Mouse (Mus musculus) hindlimb bud, embryonic 11.5 days (tissue): ENCODE data around the gene Nphs2.

Experiments
- DNase-seq: peaks from one replicate; pipeline ENCODE4 v3.0.0-alpha.2; 2012; ENCODE audit warnings: low read depth, low spot score; ENCODE audit errors: extremely low spot score

Nphs2 gene

DNA sequence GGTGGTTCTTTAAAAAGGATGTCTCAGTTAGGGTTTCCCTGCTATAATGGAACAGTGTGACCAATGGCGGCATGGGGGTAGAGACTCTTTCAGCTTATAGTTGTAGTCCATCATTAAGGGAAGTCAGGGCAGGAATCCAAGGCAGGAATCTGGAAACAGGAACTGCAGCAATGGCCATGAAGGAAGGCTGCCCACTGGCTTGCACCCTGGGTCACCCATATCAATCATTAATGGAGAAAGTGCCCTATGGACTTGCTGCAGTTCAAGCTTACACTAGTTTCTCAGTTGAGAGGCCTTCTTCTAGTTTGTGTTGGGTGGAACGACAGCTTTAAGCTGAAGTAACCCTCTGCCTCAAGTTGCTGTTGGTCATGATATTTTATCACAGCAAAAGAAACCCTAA lies 41.9 kb downstream of the Nphs2 start:
- no peak for DNase-seq

DNA sequence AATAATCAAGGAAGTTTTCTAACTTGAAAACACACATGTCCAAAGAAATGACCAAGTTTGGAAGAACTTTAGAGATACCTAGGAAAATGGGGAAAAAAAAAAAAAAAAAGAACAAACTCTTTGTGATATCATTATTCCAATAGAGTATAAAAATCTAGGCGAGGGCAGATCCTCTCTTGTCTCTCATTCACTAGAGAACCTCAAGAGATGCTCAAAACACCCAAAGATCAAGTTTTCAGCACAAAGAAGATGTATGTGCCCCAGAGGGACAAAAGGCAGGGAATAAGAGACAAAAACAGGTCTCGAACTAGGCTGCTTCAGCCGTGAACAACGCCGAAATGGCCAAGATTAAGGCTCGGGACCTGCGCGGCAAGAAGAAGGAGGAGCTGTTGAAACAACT lies 55.2 kb downstream of the Nphs2 start, which contains the start of gene Gm2000:
Gene Gm2000 (plus strand): TSS at position 301 of the 400 bp plus-strand sequence.
- DNase-seq, result no peak
